ENCODE assay signal across 19 mouse cellular contexts in genomic region chr12:53514885-53515284, GRCm38 (mm10).
DNase-seq lines count a peak whose midpoint lies in the region; ATAC-seq lines count a peak whose summit lies in the region.
"Had no signal": no experiment of that assay in that cellular context is flagged by ENCODE, and none has a peak within 500 bp of the region (broad histone marks: within the 10 kb centered on the region; RNA-seq: fewer than 3 reads in every experiment).

No protein-coding gene starts in this region.

- WGBS in hindbrain, embryonic 14.5 days: 48% methylated on average over 4 of the region's 4 CpGs
- 77% methylated on average over 4 of the region's 4 CpGs for WGBS in hindbrain, embryonic 11.5 days
- 71% methylated on average over 4 of the region's 4 CpGs for WGBS in midbrain, embryonic 13.5 days
- 85% methylated on average over 4 of the region's 4 CpGs for WGBS in midbrain, embryonic 11.5 days
- 25% methylated on average over 4 of the region's 4 CpGs for WGBS in forebrain, embryonic 16.5 days

- no peak for ATAC-seq in hindbrain, embryonic 14.5 days (ENCODE audit: low FRiP score)
- ATAC-seq in hindbrain, embryonic 11.5 days (ENCODE audit: low FRiP score): no peak
- no peak for ATAC-seq in midbrain, embryonic 13.5 days
- no peak for ATAC-seq in midbrain, embryonic 11.5 days (ENCODE audit: low FRiP score)
- ATAC-seq in forebrain, embryonic 16.5 days: peak; percentile 94

- H3K4me1 ChIP-seq in hindbrain, embryonic 14.5 days (replicated peaks; ENCODE audit: control insufficient read depth, insufficient read depth, low read length): 0 out of 2 replicates have a peak, but pooled peaks cover 7% of the 10 kb centered on the region
- H3K4me1 ChIP-seq in hindbrain, embryonic 11.5 days (replicated peaks; ENCODE audit: control insufficient read depth, insufficient read depth, low read length): no peaks in the 10 kb centered on the region
- H3K4me1 ChIP-seq in midbrain, embryonic 13.5 days (replicated peaks): no peaks in the 10 kb centered on the region; the same call in 1 of the 2 replicates
- H3K4me1 ChIP-seq in midbrain, embryonic 11.5 days (ENCODE audit: control insufficient read depth, insufficient read depth, low read length): no peaks in the 10 kb centered on the region
- H3K4me1 ChIP-seq in forebrain, embryonic 16.5 days (replicated peaks; ENCODE audit: control insufficient read depth, insufficient read depth, low read length): peaks cover 11% of the 10 kb centered on the region
- H3K4me1 ChIP-seq: embryonic facial prominence, embryonic 13.5 days; midbrain, embryonic 12.5 days had no signal

- no peaks in the 10 kb centered on the region for H3K9me3 ChIP-seq in hindbrain, embryonic 14.5 days (ENCODE audit: control insufficient read depth, low read length)
- no peaks in the 10 kb centered on the region for H3K9me3 ChIP-seq in hindbrain, embryonic 11.5 days (ENCODE audit: control insufficient read depth, low read length)
- H3K9me3 ChIP-seq in midbrain, embryonic 13.5 days: no peaks in the 10 kb centered on the region
- H3K9me3 ChIP-seq in midbrain, embryonic 11.5 days (ENCODE audit: control insufficient read depth, low read length): no peaks in the 10 kb centered on the region; the same call in 1 of the 2 replicates
- H3K9me3 ChIP-seq in forebrain, embryonic 16.5 days (ENCODE audit: control insufficient read depth, low read length): no peaks in the 10 kb centered on the region
- H3K9me3 ChIP-seq: embryonic facial prominence, embryonic 13.5 days had no signal

- no peak overlapping the region for H3K9ac ChIP-seq in hindbrain, embryonic 14.5 days
- H3K9ac ChIP-seq in hindbrain, embryonic 11.5 days (ENCODE audit: low read depth, low read length): no peak overlapping the region
- H3K9ac ChIP-seq in midbrain, embryonic 13.5 days (replicated peaks): no peak overlapping the region
- no peak overlapping the region for H3K9ac ChIP-seq in midbrain, embryonic 11.5 days (ENCODE audit: low read length)
- no peak overlapping the region for H3K9ac ChIP-seq in forebrain, embryonic 16.5 days (replicated peaks; ENCODE audit: low read depth, low read length)
- H3K9ac ChIP-seq: embryonic facial prominence, embryonic 13.5 days; midbrain, embryonic 12.5 days had no signal

- no peak overlapping the region for H3K4me3 ChIP-seq in hindbrain, embryonic 14.5 days (replicated peaks; ENCODE audit: low read length)
- H3K4me3 ChIP-seq in hindbrain, embryonic 11.5 days (ENCODE audit: low read depth, low read length): no peak overlapping the region
- H3K4me3 ChIP-seq in midbrain, embryonic 13.5 days (replicated peaks): no peak overlapping the region
- no peak overlapping the region for H3K4me3 ChIP-seq in midbrain, embryonic 11.5 days (ENCODE audit: low read depth, low read length)
- no peak overlapping the region for H3K4me3 ChIP-seq in forebrain, embryonic 16.5 days (replicated peaks; ENCODE audit: low read length)
- H3K4me3 ChIP-seq: embryonic facial prominence, embryonic 13.5 days; layer of hippocampus, adult 2 months; midbrain, embryonic 12.5 days had no signal

- H3K27ac ChIP-seq in hindbrain, embryonic 14.5 days: 0 out of 2 replicates have a peak overlapping the region, but pooled peaks have one; percentile 6
- no peak overlapping the region for H3K27ac ChIP-seq in hindbrain, embryonic 11.5 days (ENCODE audit: low read depth, low read length)
- H3K27ac ChIP-seq in midbrain, embryonic 13.5 days: peak overlapping the region; percentile 45; the same call in 1 of the 2 replicates
- no peak overlapping the region for H3K27ac ChIP-seq in midbrain, embryonic 11.5 days (ENCODE audit: low read depth, low read length)
- H3K27ac ChIP-seq in forebrain, embryonic 16.5 days (ENCODE audit: low read length): peak overlapping the region; percentile 75
- H3K27ac ChIP-seq: embryonic facial prominence, embryonic 13.5 days; layer of hippocampus, adult 2 months; macrophage; midbrain, embryonic 12.5 days had no signal

- H3K4me2 ChIP-seq in hindbrain, embryonic 14.5 days (replicated peaks): no peak overlapping the region
- no peak overlapping the region for H3K4me2 ChIP-seq in hindbrain, embryonic 11.5 days (replicated peaks; ENCODE audit: low read depth, low read length)
- H3K4me2 ChIP-seq in midbrain, embryonic 13.5 days (replicated peaks): no peak overlapping the region
- no peak overlapping the region for H3K4me2 ChIP-seq in midbrain, embryonic 11.5 days
- peak overlapping the region; percentile 10; the same call in 1 of the 2 replicates for H3K4me2 ChIP-seq in forebrain, embryonic 16.5 days (ENCODE audit: low read length)
- H3K4me2 ChIP-seq: embryonic facial prominence, embryonic 13.5 days; midbrain, embryonic 12.5 days had no signal

- no peaks in the 10 kb centered on the region for H3K36me3 ChIP-seq in hindbrain, embryonic 14.5 days (replicated peaks; ENCODE audit: control insufficient read depth, insufficient read depth)
- no peaks in the 10 kb centered on the region for H3K36me3 ChIP-seq in hindbrain, embryonic 11.5 days (ENCODE audit: control insufficient read depth, insufficient read depth, low read length)
- no peaks in the 10 kb centered on the region for H3K36me3 ChIP-seq in midbrain, embryonic 13.5 days
- no peaks in the 10 kb centered on the region for H3K36me3 ChIP-seq in midbrain, embryonic 11.5 days (ENCODE audit: control insufficient read depth, insufficient read depth, low read length)
- H3K36me3 ChIP-seq in forebrain, embryonic 16.5 days (ENCODE audit: control insufficient read depth, insufficient read depth): no peaks in the 10 kb centered on the region
- H3K36me3 ChIP-seq: embryonic facial prominence, embryonic 13.5 days; midbrain, embryonic 12.5 days had no signal

- no peaks in the 10 kb centered on the region for H3K27me3 ChIP-seq in hindbrain, embryonic 14.5 days (ENCODE audit: control insufficient read depth, insufficient read depth, low read length)
- H3K27me3 ChIP-seq in hindbrain, embryonic 11.5 days (ENCODE audit: control insufficient read depth, insufficient read depth, low read length): no peaks in the 10 kb centered on the region
- no peaks in the 10 kb centered on the region for H3K27me3 ChIP-seq in midbrain, embryonic 13.5 days
- H3K27me3 ChIP-seq in midbrain, embryonic 11.5 days (ENCODE audit: control insufficient read depth, insufficient read depth, low read length): no peaks in the 10 kb centered on the region
- no peaks in the 10 kb centered on the region for H3K27me3 ChIP-seq in forebrain, embryonic 16.5 days (replicated peaks; ENCODE audit: control insufficient read depth, insufficient read depth, low read length)
- H3K27me3 ChIP-seq: embryonic facial prominence, embryonic 13.5 days; midbrain, embryonic 12.5 days had no signal

- peak; percentile 62 for DNase-seq in hindbrain, embryonic 14.5 days (ENCODE audit: low spot score)
- DNase-seq in hindbrain, embryonic 11.5 days (ENCODE audit: low spot score): no peak
- no peak for DNase-seq in midbrain, embryonic 11.5 days (ENCODE audit: low spot score, missing footprints)
- peak; percentile 49 for DNase-seq in brain, adult 2 months (ENCODE audit: low read depth, low spot score)
- no peak for DNase-seq in layer of hippocampus, postnatal 10 days (ENCODE audit: low spot score in 2 of 2)
- DNase-seq: adrenal gland, postnatal 10 days; B cell, adult 2 months; cerebellum, adult 8-10 months; heart, adult 18-20 months; kidney, adult 11 months; kidney, postnatal 10 days; lung, adult 2 months; thymus, adult 18-20 months had no signal

Comparison
In these comparisons a context has a peak if more than half of its experiments do, and no peak if none do; other contexts are left out.
1. DNase-seq: peak in hindbrain, embryonic 14.5 days (single experiment) and brain, adult 2 months (single experiment); none in hindbrain, embryonic 11.5 days (single experiment), midbrain, embryonic 11.5 days (single experiment) and layer of hippocampus, postnatal 10 days (0 of 2).
2. H3K27ac ChIP-seq: peak in hindbrain, embryonic 14.5 days (single experiment), midbrain, embryonic 13.5 days (single experiment) and forebrain, embryonic 16.5 days (single experiment); none in hindbrain, embryonic 11.5 days (single experiment) and midbrain, embryonic 11.5 days (single experiment).